Mouse (Mus musculus) cerebellum, postnatal 10 days (tissue): ENCODE measurements at regions not wholly inside any gene's neighbourhood (a gene's known extent, or its start where the extent isn't known, plus 50 kb on each side); places are given as distances from the start of the nearest gene placed in this dataset.

Source experiments
- DNase-seq, 2 experiments: peaks; one replicate each; pipeline ENCODE4 v3.0.0; 2021; ENCODE audit warnings: mixed read lengths in 2 of 2

DNA sequence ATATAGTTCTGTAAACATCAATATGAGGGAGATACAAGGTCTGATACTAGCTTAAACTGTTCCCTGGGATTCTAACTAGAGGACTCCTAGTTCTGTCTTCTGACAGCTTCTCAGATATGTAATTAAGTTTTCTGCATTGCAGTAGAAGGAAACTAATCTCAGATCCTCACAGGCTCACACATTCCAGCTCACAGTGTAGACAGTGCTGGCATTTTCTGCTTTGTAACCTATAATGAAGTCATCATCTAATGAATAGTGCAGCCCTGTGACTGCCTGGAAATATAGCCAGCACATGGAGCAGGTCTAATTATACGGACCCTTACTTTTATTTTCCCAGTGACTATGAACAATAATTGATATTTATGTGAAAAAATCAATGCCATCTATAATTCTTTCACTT lies 331.2 kb upstream of the Celf2 start:
- no peak for DNase-seq

DNA sequence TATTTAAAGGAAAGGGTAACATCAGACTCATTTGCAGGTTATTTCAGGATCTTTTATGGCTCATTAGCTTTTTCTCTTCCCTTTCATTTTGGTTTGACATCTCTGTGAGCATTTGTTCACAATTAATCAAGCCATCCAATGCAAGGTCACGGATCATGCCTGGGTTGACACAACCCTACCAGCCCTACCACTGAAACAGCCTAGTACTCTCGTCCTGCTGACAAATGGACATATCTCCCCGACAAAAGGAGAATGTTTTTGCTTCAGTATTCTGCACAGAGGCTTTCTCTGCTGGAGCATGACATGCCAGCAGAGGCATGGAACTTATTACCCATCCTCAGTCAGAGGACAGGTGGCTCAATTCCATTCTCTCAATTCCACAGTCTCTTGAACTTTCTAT lies 328.5 kb upstream of the Celf2 start:
- no peak for DNase-seq

DNA sequence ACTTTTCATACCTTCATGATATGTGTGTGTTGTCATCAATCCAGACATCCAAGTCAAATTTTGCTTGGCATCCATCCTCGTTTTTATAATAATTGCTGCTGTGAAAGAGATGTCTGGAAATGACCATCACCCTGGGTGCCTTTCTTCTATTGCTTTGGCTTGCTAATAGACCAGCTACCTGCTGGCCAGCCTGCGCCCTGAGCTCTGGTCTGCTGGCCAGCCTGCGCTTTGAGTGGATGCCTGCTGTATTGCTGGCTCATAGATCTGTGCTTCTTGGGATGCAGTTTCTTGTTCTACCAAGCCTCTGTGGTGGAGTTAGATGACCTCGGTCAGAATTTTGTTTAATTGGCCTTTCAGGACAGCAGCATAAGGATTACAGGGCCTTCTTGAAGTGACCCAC lies 321.9 kb upstream of the Celf2 start:
- DNase-seq: peak; percentile 15 to 29

DNA sequence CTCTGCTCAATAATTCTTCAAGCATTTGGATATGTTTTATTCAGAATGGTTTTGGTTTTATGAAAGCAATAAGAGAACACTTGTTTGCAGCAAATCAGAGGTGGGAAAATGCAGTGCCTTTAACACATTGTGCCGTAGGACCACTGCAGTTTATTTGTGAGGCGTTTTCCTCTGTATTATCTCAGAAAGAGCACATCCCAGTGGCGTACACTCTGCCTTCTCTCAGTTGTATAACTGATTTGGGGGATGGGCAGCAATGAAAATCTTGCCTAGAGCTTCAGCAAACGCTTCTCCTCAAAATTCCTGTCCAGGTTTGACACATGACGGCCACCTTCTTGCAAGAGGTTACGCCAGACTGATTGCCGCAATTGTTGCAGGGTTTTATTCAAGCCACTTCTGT lies 316.9 kb upstream of the Celf2 start:
- peak in 1 of 2 experiments; percentile 9 for DNase-seq

- DNase-seq: no peak
These were observed 287.1 kb upstream of the Celf2 start for GRCm38 (mm10) chr2:7796415-7796814.

GRCm38 (mm10) chr2:7792456-7793145 lies 283.2 kb upstream of the Celf2 start:
- no peak for DNase-seq

- no peak for DNase-seq
These were observed 269.2 kb upstream of the Celf2 start for GRCm38 (mm10) chr2:7778610-7779009.

DNA sequence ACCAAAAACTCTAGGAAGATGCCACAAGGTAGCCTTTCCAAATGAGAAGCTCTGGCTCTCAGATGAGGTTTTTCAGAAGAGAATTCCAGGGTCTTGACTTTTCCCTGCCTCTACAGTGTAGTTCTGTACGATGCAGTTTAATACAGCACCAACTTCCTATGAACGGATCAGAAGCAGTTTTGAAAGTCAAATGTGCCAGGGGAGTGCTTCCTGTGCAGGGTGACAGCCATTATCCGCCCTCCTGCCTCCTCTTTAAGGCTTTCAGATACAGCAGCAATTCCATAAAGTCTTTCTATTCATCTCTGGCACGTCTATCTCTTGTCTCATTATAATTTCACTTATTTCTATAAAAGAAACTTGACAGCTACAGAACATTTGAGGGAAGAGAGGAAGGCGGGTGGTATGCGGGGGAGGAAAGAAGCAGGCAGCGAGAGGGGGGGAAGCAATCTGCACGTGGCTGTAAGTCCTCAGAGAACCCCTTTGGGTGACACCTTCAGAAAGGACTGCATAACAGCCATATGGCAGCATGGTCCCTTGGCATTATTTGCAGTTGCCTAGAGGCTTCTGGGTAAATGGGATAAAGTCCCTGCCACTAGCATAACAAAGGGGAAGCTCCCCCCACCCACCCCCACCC lies 224.9 kb upstream of the Celf2 start:
- DNase-seq: peak; percentile 7 to 13

DNA sequence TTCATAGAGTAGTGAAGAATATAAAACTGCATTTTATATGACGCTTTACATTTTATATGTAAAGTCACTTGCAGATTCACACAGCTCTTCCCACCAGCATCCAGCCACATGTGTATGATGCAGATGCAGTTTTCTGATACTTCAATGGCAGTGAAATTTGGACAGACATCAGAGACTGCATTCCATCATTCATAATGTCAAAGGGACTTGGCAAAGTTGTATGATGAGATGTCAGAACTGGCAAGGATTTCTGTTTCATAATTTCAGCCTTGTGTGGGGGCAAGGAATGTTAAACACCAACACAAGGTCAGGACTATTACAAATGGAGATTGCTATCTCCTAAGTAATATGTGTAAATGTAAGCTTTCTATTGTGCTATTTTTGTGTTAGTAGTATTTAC lies 221.6 kb upstream of the Celf2 start:
- no peak for DNase-seq

DNA sequence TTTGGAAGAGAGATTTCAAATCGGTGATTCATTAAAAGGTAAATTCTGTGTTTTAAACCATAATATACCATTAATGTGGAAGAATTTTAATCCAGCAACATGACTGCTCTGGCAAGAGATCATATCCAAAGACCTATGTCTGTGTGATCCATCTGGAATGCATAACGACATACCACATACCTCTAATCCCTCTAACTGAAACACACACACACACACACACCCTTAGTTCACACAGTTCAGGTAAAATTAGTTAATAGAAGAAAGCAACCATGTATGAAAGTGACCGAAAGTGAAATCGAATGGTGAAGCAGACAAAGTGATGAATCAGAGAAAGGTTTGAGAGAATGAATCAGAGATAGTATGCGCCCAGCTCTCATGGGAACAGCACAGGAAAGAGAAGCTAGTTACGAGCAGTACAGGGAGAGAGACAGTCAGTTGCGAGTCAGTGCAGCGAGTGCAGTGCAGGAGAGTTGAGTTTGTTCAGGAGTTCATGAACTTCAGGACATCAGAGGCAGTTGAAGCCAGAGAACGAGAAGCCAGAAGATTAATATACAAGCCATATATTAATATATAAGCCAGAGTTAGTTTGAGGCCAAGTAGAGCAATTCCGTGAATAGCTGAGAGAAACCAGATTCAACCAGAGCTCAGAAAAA lies 213.0 kb upstream of the Celf2 start:
- no peak for DNase-seq

DNA sequence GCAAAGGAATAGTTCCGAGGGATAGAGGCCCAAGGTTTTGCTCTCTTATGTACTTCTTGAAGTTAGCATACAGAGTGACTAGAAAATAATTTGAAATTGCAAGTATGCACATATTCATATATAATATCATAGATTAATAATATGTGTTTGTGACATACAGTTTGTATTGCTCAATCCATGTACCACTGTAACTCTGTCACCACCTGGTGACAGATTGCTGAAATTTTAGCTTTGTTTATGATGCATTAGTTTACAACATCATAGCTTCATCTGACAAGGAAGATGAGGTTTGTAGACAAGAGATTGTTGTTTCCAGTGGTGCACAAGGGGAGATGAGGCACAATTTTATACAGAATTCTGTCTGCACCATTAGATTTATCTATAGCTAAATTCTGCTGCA lies 201.7 kb upstream of the Celf2 start:
- peak; percentile 17 to 28 for DNase-seq

- DNase-seq: peak in 1 of 2 experiments; percentile 4
These were observed 201.1 kb upstream of the Celf2 start for GRCm38 (mm10) chr2:7710476-7710875.

DNA sequence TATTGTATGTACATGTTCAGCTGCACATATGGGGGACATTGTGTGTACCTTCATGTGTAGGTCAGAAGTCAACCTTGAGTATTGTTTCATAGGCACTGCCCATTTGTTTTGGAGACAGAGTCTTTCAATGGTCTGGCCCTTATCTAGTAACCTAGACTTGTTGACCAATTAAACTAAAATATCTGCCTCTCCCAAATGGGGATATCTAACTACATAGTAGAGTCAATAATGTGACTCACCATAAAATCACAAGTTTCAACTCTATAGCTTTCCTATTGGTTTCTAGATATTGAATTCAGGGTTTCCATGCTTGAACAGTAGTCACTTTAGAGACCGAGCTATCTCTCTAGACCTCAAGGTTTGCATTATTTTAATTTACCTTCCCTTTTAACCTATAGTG lies 174.0 kb upstream of the Celf2 start:
- DNase-seq: no peak

DNA sequence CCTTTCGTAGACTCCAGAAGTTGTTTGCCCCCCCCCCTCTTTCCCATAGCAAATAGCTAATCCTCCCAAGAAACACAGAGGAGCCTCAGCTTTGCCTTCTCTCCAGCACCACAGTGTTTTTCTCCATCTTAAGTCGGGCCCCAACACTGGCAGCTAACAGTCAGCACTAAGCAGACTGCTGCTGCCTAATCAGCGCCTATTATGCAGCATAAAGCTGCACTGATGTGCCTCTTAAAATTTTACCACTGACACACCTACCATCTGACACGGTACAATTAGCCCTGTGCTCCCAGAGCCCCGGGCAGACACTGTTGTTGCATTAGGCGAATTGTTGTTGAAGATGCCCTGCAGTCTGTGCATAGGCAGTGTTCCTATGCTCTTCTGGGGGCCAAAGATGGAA lies 131.5 kb upstream of the Celf2 start:
- DNase-seq: no peak

DNA sequence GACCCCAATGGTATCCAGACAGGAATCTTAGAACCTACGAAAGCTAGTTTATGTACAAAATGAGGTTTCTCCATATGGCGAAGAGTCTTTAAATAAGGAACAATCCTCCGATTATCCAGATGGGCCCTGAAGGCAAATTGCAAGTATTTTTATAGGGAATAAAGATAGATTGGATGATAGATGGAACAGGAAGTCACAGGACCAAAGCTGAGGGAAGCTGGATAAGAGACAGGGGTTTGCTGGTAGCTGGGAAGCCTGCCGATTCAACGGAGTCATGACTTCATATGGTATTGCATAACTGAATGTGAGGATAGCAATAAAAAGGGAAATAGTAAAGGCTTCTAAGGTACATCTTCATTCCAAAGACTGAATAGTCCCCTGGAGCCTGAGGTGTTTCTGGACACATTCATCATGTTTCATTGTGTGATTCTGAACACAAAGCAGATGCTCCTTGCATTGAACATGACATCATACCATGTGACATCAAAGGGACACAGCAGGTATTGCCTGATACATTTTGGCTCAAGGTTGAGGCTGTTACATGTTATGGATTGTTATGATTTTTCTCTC lies 113.4 kb upstream of the Celf2 start:
- DNase-seq: no peak

DNA sequence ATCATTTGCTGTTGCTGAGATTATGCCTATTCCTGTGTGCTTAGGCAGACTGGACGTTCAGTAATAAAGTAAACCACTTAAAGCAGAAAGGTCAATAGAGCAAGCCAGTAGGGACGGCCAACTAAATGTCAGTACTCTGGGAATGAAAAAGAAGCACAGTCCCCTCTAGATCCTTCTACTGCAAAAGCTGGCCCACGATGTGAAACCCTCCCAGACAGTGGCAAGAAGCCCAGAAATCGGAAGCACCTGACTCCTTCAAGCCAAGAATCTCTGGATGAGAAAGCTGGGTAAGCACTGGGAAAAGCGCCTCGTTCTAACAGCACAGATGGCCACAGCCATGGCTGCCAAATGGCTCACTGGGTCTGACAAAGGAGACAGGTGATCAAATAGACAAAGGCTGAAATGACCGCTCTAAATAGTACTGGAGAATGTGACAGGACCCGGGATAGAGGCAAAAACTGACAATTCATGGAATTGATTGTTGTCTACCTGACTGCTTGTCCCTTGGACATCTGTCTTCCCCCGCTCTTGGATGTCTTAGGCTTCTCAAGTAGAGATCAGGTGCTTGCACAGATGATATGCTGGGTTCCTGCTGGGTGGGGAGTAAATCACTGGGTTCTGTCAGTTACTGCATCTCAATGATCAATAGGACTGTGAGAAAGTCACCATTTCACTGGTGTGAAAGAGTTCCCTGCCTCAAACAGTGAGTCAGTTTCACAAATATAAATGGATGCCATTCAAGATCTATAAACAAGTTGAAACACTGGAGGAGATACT lies 110.7 kb upstream of the Celf2 start:
- peak; percentile 97 to 98 for DNase-seq

- DNase-seq: no peak
These were observed 68.8 kb upstream of the Celf2 start for GRCm38 (mm10) chr2:7578196-7578595.
